Mouse (Mus musculus): ENCODE data around the gene Gm47189.
"Not testable (repeated sequence)": the region's sequence is repeated elsewhere in the genome, so short reads cannot be mapped to it uniquely, and the experiment has no call there.

The Gm47189 gene

DNA sequence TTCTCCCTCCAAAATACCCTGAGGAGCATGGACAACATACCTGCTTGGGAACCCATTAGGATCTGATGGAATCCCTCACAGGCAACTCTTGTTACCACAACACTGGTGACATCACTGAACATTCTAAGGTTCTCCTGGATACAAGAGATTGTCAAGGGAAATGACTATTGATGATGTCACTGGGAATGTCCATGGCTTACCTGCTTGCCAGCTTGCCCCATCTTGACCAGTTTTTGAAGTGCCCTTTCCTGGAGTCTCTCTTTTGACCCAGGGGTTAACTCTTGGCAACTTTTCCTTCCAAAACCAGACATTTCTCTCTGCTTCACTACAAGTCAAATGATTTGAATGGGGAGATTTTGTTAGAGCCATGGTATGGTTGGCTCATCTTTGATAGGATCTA, at the start of gene Gm47189:
TSS of gene Gm47189 (minus strand) at position 101 of the 400 bp plus-strand sequence.
- not testable (repeated sequence) for DNase-seq (ENCODE audit: low spot score in 2 of 2)

DNA sequence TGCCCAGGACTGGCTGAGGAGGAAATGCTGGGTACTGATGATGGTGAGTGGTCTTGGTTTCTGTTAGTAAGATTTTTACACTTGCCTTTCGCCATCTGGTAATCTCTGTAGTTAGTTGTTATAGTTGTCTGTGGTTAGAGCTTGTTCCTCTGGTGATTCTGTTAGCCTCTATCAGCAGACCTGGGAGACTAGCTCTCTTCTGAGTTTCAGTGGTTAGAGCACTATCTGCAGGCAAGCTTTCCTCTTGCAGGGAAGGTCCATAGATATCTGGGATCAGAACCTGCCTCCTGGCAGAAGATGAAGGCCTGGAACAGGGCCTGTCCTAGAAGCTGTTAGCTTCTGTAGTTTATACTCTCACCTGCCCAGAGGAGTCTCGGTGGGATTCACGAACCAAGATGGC, 16.3 kb downstream of the Gm47189 start:
- DNase-seq (ENCODE audit: low spot score in 2 of 2), result peak; percentile 0

GRCm38 (mm10) chr14:41750514-41750913, 21.7 kb downstream of the Gm47189 start, which contains the start of gene Gm7929:
Gm7929 (minus strand) TSS chr14:41750614.
- not testable (repeated sequence) for DNase-seq (ENCODE audit: low spot score in 2 of 2)

DNA sequence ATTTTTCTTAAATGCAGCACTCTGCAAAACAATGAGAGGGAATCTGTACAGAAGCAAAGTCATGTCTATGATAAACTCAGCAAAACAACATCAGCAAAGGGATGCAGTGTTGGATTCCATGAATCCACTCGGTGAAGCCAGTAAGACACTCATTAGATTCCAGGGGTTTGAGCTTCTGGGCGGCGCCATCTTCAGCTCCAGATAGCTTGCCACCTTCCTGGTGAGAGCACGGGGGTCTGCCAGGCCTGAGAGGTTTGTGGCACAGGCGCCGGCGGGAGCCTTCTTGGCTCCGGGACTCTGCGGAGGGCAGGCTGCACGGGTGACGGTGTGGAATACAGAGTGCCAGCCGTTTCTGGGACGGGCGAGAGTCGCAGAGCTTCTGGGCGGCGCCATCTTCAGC, 48.8 kb downstream of the Gm47189 start:
- DNase-seq (ENCODE audit: low spot score in 2 of 2), result not testable (repeated sequence)

GRCm38 (mm10) chr14:41717180-41717579, 55.1 kb downstream of the Gm47189 start:
- not testable (repeated sequence) for DNase-seq (ENCODE audit: low spot score in 2 of 2)

Measured in frontal cortex, postnatal 36 days (tissue).